In genomic region chr13:24800674-24801307, GRCm38 (mm10) we compare ENCODE assay signal across 7 mouse cellular contexts. TPM values are rescaled to one million over a fixed set of nuclear protein-coding genes. Genes with fewer than 3 reads are reported as not detected.
DNase-seq lines count a peak whose midpoint lies in the region; ATAC-seq and TF ChIP-seq lines count a peak whose summit lies in the region.

No protein-coding gene starts in this region.

- H3K4me2 ChIP-seq in intestine, postnatal 0 days (replicated peaks; ENCODE audit: low read depth) = peak overlapping the region; percentile 81
- peak overlapping the region; percentile 86 for H3K4me2 ChIP-seq in midbrain, embryonic 12.5 days (replicated peaks)

- 0 out of 2 replicates have a peak, but pooled peaks cover 4% of the 10 kb centered on the region for H3K36me3 ChIP-seq in intestine, postnatal 0 days (ENCODE audit: control insufficient read depth, insufficient read depth)
- 0 out of 2 replicates have a peak, but pooled peaks cover 6% of the 10 kb centered on the region for H3K36me3 ChIP-seq in midbrain, embryonic 12.5 days
- H3K36me3 ChIP-seq in small intestine, adult 2 months (ENCODE audit: control insufficient read depth, insufficient read depth, low read length) = peaks cover 9% of the 10 kb centered on the region

- intact Hi-C loops in left cerebral cortex, postnatal 4 days (cut with DNase I) = no loop called here

- no peaks in the 10 kb centered on the region for H3K9me3 ChIP-seq in intestine, postnatal 0 days (ENCODE audit: control insufficient read depth)
- no peaks in the 10 kb centered on the region for H3K9me3 ChIP-seq in midbrain, embryonic 12.5 days

- no peaks in the 10 kb centered on the region for H3K27me3 ChIP-seq in intestine, postnatal 0 days (replicated peaks; ENCODE audit: control insufficient read depth, insufficient read depth, low read length)
- H3K27me3 ChIP-seq in midbrain, embryonic 12.5 days = no peaks in the 10 kb centered on the region
- H3K27me3 ChIP-seq in small intestine, adult 2 months (ENCODE audit: control insufficient read depth, insufficient read depth, low read length) = no peaks in the 10 kb centered on the region

- H3K27ac ChIP-seq in intestine, postnatal 0 days (ENCODE audit: low read depth, low read length) = peak overlapping the region; percentile 100
- H3K27ac ChIP-seq in midbrain, embryonic 12.5 days (replicated peaks) = peak overlapping the region; percentile 98
- peak overlapping the region; percentile 93 for H3K27ac ChIP-seq in small intestine, adult 2 months (ENCODE audit: insufficient read depth, low read depth, low read length)

- H3K4me3 ChIP-seq in intestine, postnatal 0 days (ENCODE audit: low read depth, low read length) = peak overlapping the region; percentile 98
- peak overlapping the region; percentile 99 for H3K4me3 ChIP-seq in midbrain, embryonic 12.5 days
- peak overlapping the region; percentile 72 for H3K4me3 ChIP-seq in small intestine, adult 2 months (ENCODE audit: low read depth, low read length)

- ATAC-seq in intestine, postnatal 0 days = peak; percentile 96
- peak; percentile 97 for ATAC-seq in midbrain, embryonic 12.5 days (ENCODE audit: low FRiP score, low read depth)

- peak overlapping the region; percentile 100 for H3K9ac ChIP-seq in intestine, postnatal 0 days (ENCODE audit: low read depth, low read length)
- H3K9ac ChIP-seq in midbrain, embryonic 12.5 days (replicated peaks) = peak overlapping the region; percentile 95

- no peak for TF ChIP-seq CTCF in intestine, postnatal 0 days (IDR thresholded peaks at IDR 0.05; ENCODE audit: low read depth)
- no peak for TF ChIP-seq CTCF in small intestine, adult 2 months (IDR thresholded peaks at IDR 0.05; ENCODE audit: extremely low read depth, insufficient read length, insufficient replicate concordance, low read depth, low read length)

- under 1% methylated on average over 40 of the region's 42 CpGs for WGBS in intestine, postnatal 0 days
- under 1% methylated on average over 42 of the region's 42 CpGs for WGBS in midbrain, embryonic 12.5 days
- WGBS in small intestine, adult 2 months = under 1% methylated on average over 42 of the region's 42 CpGs

- H3K4me1 ChIP-seq in intestine, postnatal 0 days (replicated peaks; ENCODE audit: control insufficient read depth, insufficient read depth, low read length) = no peaks in the 10 kb centered on the region
- peaks cover 23% of the 10 kb centered on the region for H3K4me1 ChIP-seq in midbrain, embryonic 12.5 days
- H3K4me1 ChIP-seq in small intestine, adult 2 months (ENCODE audit: control insufficient read depth, insufficient read depth, insufficient read length, low read length) = peaks cover 2% of the 10 kb centered on the region; the same call in 1 of the 2 replicates

- peak; percentile 99 for DNase-seq in adrenal gland, adult 2 months
- DNase-seq in embryo, embryonic 11.5 days (ENCODE audit: low read depth, low spot score) = peak; percentile 94
- peak; percentile 90 to 94 for DNase-seq in gastrocnemius, postnatal 4 days (ENCODE audit: low spot score in 2 of 2)
- peak; percentile 98 for DNase-seq in left cerebral cortex, postnatal 4 days

- peak; percentile 99 for TF ChIP-seq POLR2A in small intestine, adult 2 months (IDR thresholded peaks at IDR 0.05; ENCODE audit: low read depth, low read length)

RNA-seq across cellular contexts. Expression of gene BC005537, which starts 0.7 kb away (rescaled TPM):
- total RNA-seq in adrenal gland, adult 2 months (2021) = 100 to 1,000 TPM; 161 to 170 TPM
- 56.8 and 70.6 TPM in 2 replicates for polyA plus RNA-seq in adrenal gland, adult 2 months (2012; rRNA removed)
- total RNA-seq in gastrocnemius, postnatal 4 days (2021) = 100 to 1,000 TPM; 100 to 114 TPM
- 15.4 and 17.5 TPM in 2 replicates for polyA plus RNA-seq in intestine, postnatal 0 days (2015; fragmentation: Nextera tagmentation; extraction: Ambion mirVana)
- total RNA-seq in left cerebral cortex, postnatal 4 days (2021) = 100 to 1,000 TPM; 219 to 228 TPM
- 21.2 and 21.5 TPM in 2 replicates for polyA plus RNA-seq in midbrain, embryonic 12.5 days (2016; fragmentation: Nextera tagmentation; extraction: Ambion mirVana)
- 9.7 and 21.6 TPM in 2 replicates for polyA plus RNA-seq in small intestine, adult 2 months (2012; rRNA removed)

RNA-seq across cellular contexts. Expression of gene Acot13, which starts 30.5 kb away (rescaled TPM):
- total RNA-seq in adrenal gland, adult 2 months (2021) = 10 to 100 TPM; 86.6 to 88.5 TPM
- 44.0 and 63.8 TPM in 2 replicates for polyA plus RNA-seq in adrenal gland, adult 2 months (2012; rRNA removed)
- 10 to 100 TPM; 50.9 to 57.6 TPM for total RNA-seq in gastrocnemius, postnatal 4 days (2021)
- polyA plus RNA-seq in intestine, postnatal 0 days (2015; fragmentation: Nextera tagmentation; extraction: Ambion mirVana) = 183 and 185 TPM in 2 replicates
- 10 to 100 TPM; 37.2 to 38.3 TPM for total RNA-seq in left cerebral cortex, postnatal 4 days (2021)
- 47.5 and 49.0 TPM in 2 replicates for polyA plus RNA-seq in midbrain, embryonic 12.5 days (2016; fragmentation: Nextera tagmentation; extraction: Ambion mirVana)
- polyA plus RNA-seq in small intestine, adult 2 months (2012; rRNA removed) = 22.8 and 31.3 TPM in 2 replicates

RNA-seq across cellular contexts. Expression of gene Tdp2, which starts 30.7 kb away (rescaled TPM):
- total RNA-seq in adrenal gland, adult 2 months (2021) = 10 to 100 TPM; 16.7 to 20.7 TPM
- 9.0 and 11.3 TPM in 2 replicates for polyA plus RNA-seq in adrenal gland, adult 2 months (2012; rRNA removed)
- 10 to 100 TPM; 15.5 to 16.1 TPM for total RNA-seq in gastrocnemius, postnatal 4 days (2021)
- 37.6 and 39.0 TPM in 2 replicates for polyA plus RNA-seq in intestine, postnatal 0 days (2015; fragmentation: Nextera tagmentation; extraction: Ambion mirVana)
- 10 to 100 TPM; 22.4 to 22.6 TPM for total RNA-seq in left cerebral cortex, postnatal 4 days (2021)
- polyA plus RNA-seq in midbrain, embryonic 12.5 days (2016; fragmentation: Nextera tagmentation; extraction: Ambion mirVana) = 69.3 and 69.7 TPM in 2 replicates
- polyA plus RNA-seq in small intestine, adult 2 months (2012; rRNA removed) = 18.1 and 27.5 TPM in 2 replicates

RNA-seq across cellular contexts. Expression of gene Gmnn, which starts 39.1 kb away (rescaled TPM):
- total RNA-seq in adrenal gland, adult 2 months (2021) = 10 to 100 TPM in 1 of 2 experiments, 1 to 10 TPM in 1; 4.4 to 12.1 TPM
- polyA plus RNA-seq in adrenal gland, adult 2 months (2012; rRNA removed) = 0.85 TPM in 1 of 2 replicates, not detected in the other
- 10 to 100 TPM; 10.2 to 11.7 TPM for total RNA-seq in gastrocnemius, postnatal 4 days (2021)
- polyA plus RNA-seq in intestine, postnatal 0 days (2015; fragmentation: Nextera tagmentation; extraction: Ambion mirVana) = 47.7 and 50.6 TPM in 2 replicates
- 1 to 10 TPM; 4.0 to 5.5 TPM for total RNA-seq in left cerebral cortex, postnatal 4 days (2021)
- polyA plus RNA-seq in midbrain, embryonic 12.5 days (2016; fragmentation: Nextera tagmentation; extraction: Ambion mirVana) = 92.5 and 95.8 TPM in 2 replicates
- polyA plus RNA-seq in small intestine, adult 2 months (2012; rRNA removed) = 0.84 and 2.4 TPM in 2 replicates

RNA-seq across cellular contexts. Expression of gene D130043K22Rik, which starts 44.1 kb away (rescaled TPM):
- 1 to 10 TPM in 1 of 2 experiments, under 1 TPM in 1; 0.29 to 1.7 TPM for total RNA-seq in adrenal gland, adult 2 months (2021)
- 0.20 and 0.31 TPM in 2 replicates for polyA plus RNA-seq in adrenal gland, adult 2 months (2012; rRNA removed)
- total RNA-seq in gastrocnemius, postnatal 4 days (2021) = not detected
- 1.5 and 1.6 TPM in 2 replicates for polyA plus RNA-seq in intestine, postnatal 0 days (2015; fragmentation: Nextera tagmentation; extraction: Ambion mirVana)
- total RNA-seq in left cerebral cortex, postnatal 4 days (2021) = 10 to 100 TPM; 19.1 to 22.2 TPM
- polyA plus RNA-seq in midbrain, embryonic 12.5 days (2016; fragmentation: Nextera tagmentation; extraction: Ambion mirVana) = 1.8 and 2.0 TPM in 2 replicates
- 1.4 and 1.6 TPM in 2 replicates for polyA plus RNA-seq in small intestine, adult 2 months (2012; rRNA removed)

Comparison
In these comparisons a context has a peak if more than half of its experiments do, and no peak if none do; other contexts are left out.
1. Peak in every context shown above with its lines: DNase-seq, ATAC-seq, H3K4me3 ChIP-seq and H3K27ac ChIP-seq.